Mouse (Mus musculus): ENCODE results near the gene Arhgap5.

DNA sequence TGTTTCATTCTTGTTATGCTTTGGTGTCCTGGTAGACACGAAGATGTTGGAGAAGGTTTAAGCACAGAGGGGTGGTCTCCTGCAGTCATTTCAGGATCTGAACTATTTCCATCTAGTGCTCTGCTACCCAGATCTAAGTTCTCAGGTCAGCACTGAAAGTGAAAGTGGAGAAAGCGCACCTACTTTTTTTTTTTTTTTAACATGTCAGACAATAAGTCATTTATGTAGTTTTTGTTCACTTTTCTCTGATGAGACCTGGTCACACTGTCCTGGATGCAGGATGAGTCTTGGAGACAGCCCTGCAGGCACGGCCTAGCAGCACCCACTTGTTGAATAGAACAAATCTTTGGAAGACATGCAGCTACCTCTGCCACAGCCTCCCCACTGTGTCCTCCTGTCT, 111.9 kb downstream of the Arhgap5 start:
- TF ChIP-seq POLR2A (IDR thresholded peaks at IDR 0.05; ENCODE audit: low read depth, low read length) (no peak), CTCF (conservative IDR thresholded peaks at IDR 0.05; ENCODE audit: insufficient read depth, insufficient read length, low read depth, low read length) (no peak)

Data from kidney, adult 2 months (tissue).